Mouse (Mus musculus) layer of hippocampus, adult 9-11 months (tissue): ENCODE data around the gene Neu3.

Source experiments
- DNase-seq: peaks from one replicate; pipeline ENCODE4 v3.0.0; 2022

Neu3 gene

GRCm38 (mm10) chr7:99828083-99828570, at the start of gene Neu3:
Neu3 (minus strand) TSS chr7:99828417.
- DNase-seq, result peak; percentile 90

GRCm38 (mm10) chr7:99876345-99876744, 48.1 kb upstream of the Neu3 start:
- peak; percentile 86 for DNase-seq

GRCm38 (mm10) chr7:99875891-99876290, 47.7 kb upstream of the Neu3 start:
- no peak for DNase-seq

GRCm38 (mm10) chr7:99873965-99874364, 45.7 kb upstream of the Neu3 start:
- no peak for DNase-seq

GRCm38 (mm10) chr7:99869296-99869695, 41.1 kb upstream of the Neu3 start:
- DNase-seq, result no peak

GRCm38 (mm10) chr7:99865219-99865618, 37.0 kb upstream of the Neu3 start:
- no peak for DNase-seq

- no peak for DNase-seq
Observed at GRCm38 (mm10) chr7:99864241-99865028, 36.2 kb upstream of the Neu3 start.

- no peak for DNase-seq
Observed at GRCm38 (mm10) chr7:99863362-99863761, 35.1 kb upstream of the Neu3 start, which contains the start of gene Spcs2. Spcs2 (minus strand) TSS chr7:99863462.

GRCm38 (mm10) chr7:99858813-99859585, 30.8 kb upstream of the Neu3 start, which contains the start of gene Xrra1:
Xrra1 (plus strand) TSS chr7:99859116.
- peak; percentile 99 for DNase-seq

- no peak for DNase-seq
Observed at GRCm38 (mm10) chr7:99858175-99858812, 30.1 kb upstream of the Neu3 start.

- DNase-seq, result no peak
Observed at GRCm38 (mm10) chr7:99856266-99856861, 28.1 kb upstream of the Neu3 start.

GRCm38 (mm10) chr7:99854311-99854710, 26.1 kb upstream of the Neu3 start:
- no peak for DNase-seq

GRCm38 (mm10) chr7:99853350-99853749, 25.1 kb upstream of the Neu3 start:
- DNase-seq, result no peak

- no peak for DNase-seq
Observed at GRCm38 (mm10) chr7:99851618-99852017, 23.4 kb upstream of the Neu3 start.

- DNase-seq, result no peak
Observed at GRCm38 (mm10) chr7:99851121-99851520, 22.9 kb upstream of the Neu3 start.

- DNase-seq, result no peak
Observed at GRCm38 (mm10) chr7:99850534-99850933, 22.3 kb upstream of the Neu3 start.

GRCm38 (mm10) chr7:99845533-99846236, 17.5 kb upstream of the Neu3 start:
- no peak for DNase-seq

- no peak for DNase-seq
Observed at GRCm38 (mm10) chr7:99838241-99838640, 10.0 kb upstream of the Neu3 start.

- DNase-seq, result no peak
Observed at GRCm38 (mm10) chr7:99837358-99838071, 9.3 kb upstream of the Neu3 start.

GRCm38 (mm10) chr7:99836781-99837180, 8.6 kb upstream of the Neu3 start:
- no peak for DNase-seq

- no peak for DNase-seq
Observed at GRCm38 (mm10) chr7:99834314-99834853, 6.2 kb upstream of the Neu3 start.
